Mouse (Mus musculus) olfactory bulb, adult 2 months (tissue): ENCODE measurements at regions not wholly inside any gene's neighbourhood (a gene's known extent, or its start where the extent isn't known, plus 50 kb on each side); places are given as distances from the start of the nearest gene placed in this dataset.

Source experiments
- CTCF ChIP-seq: fragments of 200-500 bp; IDR thresholded peaks from 2 replicates; pipeline ENCODE4 v1.5.1; 2012; ENCODE audit warnings: low read depth, mild to moderate bottlenecking, low read length, moderate library complexity; ENCODE audit not compliant: insufficient read depth
- POLR2A ChIP-seq: fragments of 200-500 bp; IDR thresholded peaks from 2 replicates; pipeline ENCODE4 v1.6.1; 2012; ENCODE audit warnings: mild to moderate bottlenecking, low read depth, low read length, moderate library complexity; ENCODE audit not compliant: insufficient read depth

DNA sequence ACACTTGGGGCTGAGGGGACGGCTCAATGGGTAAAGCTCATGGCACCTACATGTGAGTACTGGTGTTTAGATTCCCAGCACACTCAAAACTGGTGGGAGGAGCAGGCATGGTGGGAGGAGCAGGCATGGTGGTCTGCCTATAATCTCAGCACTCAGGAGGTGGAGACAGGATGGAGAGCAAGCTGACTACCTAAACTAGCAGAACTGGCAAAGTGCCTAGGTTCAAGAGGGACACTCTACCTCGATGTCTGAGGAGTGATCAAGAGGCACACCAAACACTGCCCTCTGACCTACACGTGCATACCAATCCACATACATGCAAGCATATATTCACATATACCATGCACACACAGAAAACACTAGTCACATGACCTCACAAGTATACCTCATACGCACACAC lies 150.7 kb upstream of the Klf14 start:
- TF ChIP-seq CTCF, result no peak
- no peak for TF ChIP-seq POLR2A
